Mouse (Mus musculus): ENCODE data around the gene Pds5b. TPM values are rescaled to one million over a fixed set of nuclear protein-coding genes. Genes with fewer than 3 reads are reported as not detected.
A peak's percentile ranks its signal among the peaks of the same experiment; 100 is the strongest.
"Not testable (repeated sequence)": the region's sequence is repeated elsewhere in the genome, so short reads cannot be mapped to it uniquely, and the experiment has no call there.

Pds5b gene
- total RNA-seq (2021): 10 to 100 TPM; 15.7 to 17.2 TPM
- long read RNA-seq, experiment 1, partial matches to known transcripts: 2 of 3 reads
- long read RNA-seq, experiment 1, other reads (novel, unspliced or antisense): 1 of 3 reads
- long read RNA-seq, experiment 2, full-length matches to known transcripts: 2 of 4 reads
- long read RNA-seq, experiment 2, partial matches to known transcripts: 1 of 4 reads
- long read RNA-seq, experiment 2, other reads (novel, unspliced or antisense): 1 of 4 reads

GRCm38 (mm10) chr5:150673153-150673835 is at the start of gene Pds5b:
Gene Pds5b (plus strand): TSS chr5:150673739.
- DNase-seq: peak; percentile 96

DNA sequence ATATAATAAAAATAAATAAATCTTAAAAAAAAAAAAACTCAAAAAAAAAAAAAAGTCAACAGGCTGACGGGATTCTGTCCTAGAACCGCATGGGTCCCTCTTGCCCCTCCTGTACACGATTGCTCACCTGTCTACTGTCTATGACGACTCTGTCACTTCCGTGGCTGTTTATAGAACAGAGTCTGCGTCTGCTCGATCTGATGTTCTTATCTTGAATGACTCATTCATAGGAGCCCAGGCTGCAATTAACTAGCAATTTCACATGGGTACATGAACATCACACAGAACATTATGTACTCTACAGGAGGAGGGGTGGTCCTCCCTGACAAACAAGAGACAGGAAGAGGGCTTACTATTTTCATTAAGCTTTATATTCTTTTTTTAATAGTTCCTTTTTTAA is 48.0 kb upstream of the Pds5b start:
- DNase-seq: no peak

GRCm38 (mm10) chr5:150629272-150629671 is 44.3 kb upstream of the Pds5b start:
- DNase-seq: no peak

- no peak for DNase-seq
These were observed 43.8 kb upstream of the Pds5b start for GRCm38 (mm10) chr5:150629692-150630091.

GRCm38 (mm10) chr5:150641440-150641839 is 32.1 kb upstream of the Pds5b start:
- no peak for DNase-seq

- not testable (repeated sequence) for DNase-seq
These were observed 30.1 kb upstream of the Pds5b start for GRCm38 (mm10) chr5:150643390-150643789.

DNA sequence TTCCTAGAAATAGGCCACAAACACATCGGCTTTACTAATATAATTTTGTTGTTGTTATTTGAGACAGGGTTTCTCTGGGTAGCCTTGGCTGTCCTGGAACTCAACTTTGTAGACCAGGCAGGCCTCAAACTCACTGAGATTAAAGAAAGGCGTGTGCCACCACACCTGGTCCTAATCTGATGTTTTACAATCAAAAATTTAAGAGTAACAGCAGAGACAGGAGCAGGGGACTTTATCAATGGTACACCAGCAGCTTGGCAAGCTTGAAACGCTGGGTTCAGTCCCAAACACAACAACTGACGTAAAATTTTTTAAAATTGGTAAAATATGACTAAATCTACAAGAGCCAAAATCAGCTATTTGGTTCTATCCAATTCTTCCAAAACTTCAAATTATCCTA is 28.6 kb upstream of the Pds5b start:
- no peak for DNase-seq

- DNase-seq: no peak
These were observed 21.0 kb upstream of the Pds5b start for GRCm38 (mm10) chr5:150652578-150652977.

GRCm38 (mm10) chr5:150654548-150654947 is 19.0 kb upstream of the Pds5b start:
- DNase-seq: no peak

DNA sequence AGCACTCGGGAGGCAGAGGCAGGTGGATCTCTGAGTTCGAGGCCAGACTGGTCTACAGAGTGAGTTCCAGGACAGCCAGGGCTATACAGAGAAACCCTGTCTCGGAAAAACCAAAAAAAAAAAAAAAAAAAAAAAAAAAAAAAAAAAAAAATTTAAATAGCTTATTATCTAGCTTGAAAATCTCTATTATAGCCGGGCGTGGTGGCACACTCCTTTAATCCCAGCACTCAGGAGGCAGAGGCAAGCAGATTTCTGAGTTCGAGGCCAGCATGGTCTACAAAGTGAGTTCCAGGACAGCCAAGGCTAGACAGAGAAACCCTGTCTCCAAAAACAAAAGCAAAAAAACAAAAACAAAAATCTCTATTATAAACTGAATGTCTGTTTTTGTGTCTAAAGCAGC is 14.1 kb upstream of the Pds5b start:
- DNase-seq: not testable (repeated sequence)

GRCm38 (mm10) chr5:150660296-150660695 is 13.2 kb upstream of the Pds5b start:
- DNase-seq: not testable (repeated sequence)

DNA sequence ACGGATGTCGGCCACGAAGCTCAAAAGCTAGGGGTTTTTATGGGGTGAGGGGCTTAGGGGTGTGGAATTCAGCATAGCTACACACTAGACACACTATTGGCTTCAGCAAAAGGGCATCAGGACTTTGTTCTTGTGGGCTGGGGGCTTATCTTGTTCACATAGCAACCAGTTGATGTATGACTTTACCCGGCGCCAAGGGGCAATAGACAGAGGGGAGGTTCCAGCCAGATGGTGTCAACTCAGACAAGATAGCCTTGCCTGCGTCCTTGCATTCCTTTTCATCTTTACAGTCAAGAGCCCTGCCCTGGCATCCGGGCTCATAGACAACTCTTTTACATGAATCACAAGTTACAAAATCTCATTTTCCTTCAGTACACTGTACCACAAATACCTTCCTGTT is 9.6 kb upstream of the Pds5b start:
- not testable (repeated sequence) for DNase-seq

- DNase-seq: no peak
These were observed 8.8 kb upstream of the Pds5b start for GRCm38 (mm10) chr5:150664794-150665131.

- peak; percentile 94 for DNase-seq
These were observed 8.2 kb upstream of the Pds5b start for GRCm38 (mm10) chr5:150665132-150665954.

DNA sequence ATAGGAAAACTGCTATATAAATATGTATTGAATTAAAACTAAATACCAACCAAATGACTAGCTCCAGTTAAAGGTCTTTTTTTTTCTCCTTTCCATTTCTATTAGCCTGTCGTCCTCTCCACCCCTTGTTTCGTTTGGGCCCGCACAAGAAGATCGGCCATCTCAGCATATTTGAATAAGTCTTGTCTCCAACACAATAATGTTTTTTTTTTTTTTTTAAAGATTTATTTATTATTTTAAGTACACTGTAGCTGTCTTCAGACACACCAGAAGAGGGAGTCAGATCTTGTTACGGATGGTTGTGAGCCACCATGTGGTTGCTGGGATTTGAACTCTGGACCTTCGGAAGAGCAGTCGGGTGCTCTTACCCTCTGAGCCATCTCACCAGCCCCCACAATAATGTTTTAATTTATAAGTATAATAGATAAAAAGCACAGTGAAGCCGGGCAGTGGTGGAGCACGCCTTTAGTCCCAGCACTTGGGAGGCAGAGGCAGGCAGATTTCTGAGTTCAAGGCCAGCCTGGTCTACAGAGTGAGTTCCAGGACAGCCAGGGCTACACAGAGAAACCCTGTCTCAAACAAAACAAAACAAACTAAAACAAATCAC is 7.3 kb upstream of the Pds5b start, which contains the start of gene N4bp2l2:
N4bp2l2 (minus strand) TSS at position 51 of the 607 bp plus-strand sequence.
- DNase-seq: not testable (repeated sequence)

DNA sequence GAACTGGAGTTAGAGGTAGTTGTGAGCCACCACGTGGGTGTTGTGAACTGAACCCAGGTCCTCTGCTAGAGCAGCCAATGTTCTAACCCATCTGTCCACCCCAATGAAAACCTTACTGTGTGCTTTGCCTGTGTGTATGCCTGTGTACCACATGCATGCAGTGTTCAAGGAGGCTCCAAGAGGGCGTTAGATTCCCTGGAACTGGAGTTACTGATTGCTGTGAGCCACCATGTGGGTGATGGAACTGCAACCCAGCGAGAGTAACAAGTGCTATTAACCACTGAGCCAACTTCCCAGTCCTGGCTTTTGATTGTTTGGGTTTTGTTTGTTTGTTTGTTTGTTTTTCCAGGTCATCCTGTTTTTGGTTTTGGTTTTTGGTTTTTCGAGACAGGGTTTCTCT is 4.8 kb upstream of the Pds5b start:
- DNase-seq: no peak

DNA sequence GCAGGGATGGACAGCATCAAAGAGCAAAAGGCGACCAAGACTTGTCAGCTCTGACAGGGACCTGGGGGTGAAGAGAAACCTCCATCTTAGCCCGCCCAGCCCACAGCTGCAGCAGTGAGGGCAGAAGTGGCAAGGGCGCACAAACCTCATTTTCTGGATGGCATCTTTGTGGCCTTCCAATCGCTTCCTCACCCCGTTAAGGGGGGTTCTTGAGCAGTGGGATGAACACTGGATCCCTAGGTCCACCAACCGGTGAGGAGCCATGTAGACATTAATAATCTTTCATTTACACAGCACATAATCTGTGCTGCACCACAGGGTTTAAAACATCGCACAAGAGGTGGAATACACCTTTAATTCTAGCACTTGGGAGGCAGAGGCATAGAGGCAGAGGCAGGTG is 1.2 kb upstream of the Pds5b start:
- DNase-seq: no peak

DNA sequence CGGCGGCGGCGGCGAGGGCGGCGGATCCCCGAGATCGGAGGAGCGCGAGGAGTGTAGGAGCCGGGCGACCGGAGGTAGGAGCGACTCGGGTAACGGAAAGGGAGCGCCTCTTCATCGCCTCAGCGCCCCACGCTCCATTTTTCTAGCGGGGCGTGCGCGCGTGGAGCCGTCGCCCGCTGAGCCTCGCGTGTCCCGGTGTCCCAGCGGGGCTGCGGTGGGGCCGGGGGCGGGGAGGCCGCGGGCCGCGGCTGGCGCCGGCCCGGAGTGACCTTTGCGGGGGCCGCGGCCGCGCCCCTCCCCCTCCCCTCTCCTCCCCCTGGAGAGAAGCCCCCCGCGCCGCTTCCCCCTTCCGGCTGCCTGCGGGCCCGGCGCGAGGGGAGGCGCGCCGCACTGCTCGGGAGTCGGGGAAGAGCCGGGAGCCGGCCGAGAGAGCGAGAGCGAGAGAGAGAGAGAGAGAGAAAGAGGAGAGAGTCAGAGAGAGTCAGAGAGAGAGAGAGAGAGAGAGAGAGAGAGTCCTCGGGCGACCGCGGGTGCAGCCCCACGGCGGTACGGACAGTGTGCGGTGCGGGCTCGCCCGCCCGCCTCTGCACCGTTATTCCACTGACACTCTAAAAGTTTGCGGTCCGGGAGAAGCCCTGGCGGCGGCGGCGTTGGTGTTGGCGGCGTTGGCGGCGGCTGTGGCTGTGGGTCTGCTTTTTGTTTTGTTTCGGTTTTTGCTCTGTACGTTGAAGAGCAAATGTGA is 512 bp downstream of the Pds5b start:
- no peak for DNase-seq

- no peak for DNase-seq
These were observed 1.3 kb downstream of the Pds5b start for GRCm38 (mm10) chr5:150674866-150675265.

GRCm38 (mm10) chr5:150682862-150683261 is 9.3 kb downstream of the Pds5b start:
- DNase-seq: not testable (repeated sequence)

GRCm38 (mm10) chr5:150690685-150691084 is 17.1 kb downstream of the Pds5b start:
- no peak for DNase-seq

DNA sequence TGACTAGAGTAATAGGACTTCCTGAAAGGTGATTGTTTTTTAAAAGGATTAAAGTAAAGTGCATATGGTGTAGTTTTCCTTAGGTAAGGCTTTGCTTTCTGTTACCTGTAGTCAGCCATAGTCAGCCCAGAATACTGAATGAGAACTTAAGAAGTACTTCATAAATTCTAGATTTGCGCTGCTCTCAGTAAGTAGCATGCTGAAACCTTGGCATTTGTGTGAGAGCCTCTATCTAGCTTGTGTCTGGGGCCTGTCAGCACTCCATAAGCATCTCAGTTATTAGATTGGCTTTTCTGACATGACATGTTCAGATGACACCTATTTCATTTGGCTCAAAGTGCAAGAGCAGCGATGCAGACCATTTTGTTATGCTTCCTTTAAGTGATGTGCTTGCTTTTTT is 19.7 kb downstream of the Pds5b start:
- no peak for DNase-seq
